Mouse (Mus musculus): ENCODE measurements around the gene Fuca1. TPM values are rescaled to one million over a fixed set of nuclear protein-coding genes. Genes with fewer than 3 reads are reported as not detected.

Gene Fuca1
- total and polyA plus RNA-seq, 3 experiments, result 25.3 to 34.6 (median 30.4) TPM

DNA sequence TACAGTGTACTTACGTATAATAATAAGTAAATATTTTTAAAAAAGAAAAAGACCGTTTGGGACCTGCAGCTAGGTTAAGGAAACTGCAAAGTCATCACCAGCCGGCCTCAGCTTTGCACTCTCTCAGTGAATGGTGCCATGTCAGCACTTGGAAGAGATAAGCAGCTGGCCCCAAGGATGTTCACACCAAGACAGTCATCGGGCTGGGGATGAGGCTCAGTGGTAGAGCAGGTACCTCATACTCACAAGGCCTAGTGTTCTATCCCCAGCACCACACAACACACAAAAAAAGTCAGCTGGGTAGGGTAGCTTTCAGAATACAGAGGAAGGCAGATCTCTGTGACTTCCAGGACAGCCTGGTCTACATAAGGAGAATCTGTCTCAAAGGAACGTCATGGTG, 64.7 kb downstream of the Fuca1 start:
- Histone ChIP-seq H3K4me1 (ENCODE audit: control insufficient read depth, insufficient read depth, low read length) (peaks cover 4% of the 10 kb centered on the region), H3K79me2 (replicated peaks; ENCODE audit: control insufficient read depth, insufficient read depth, low read length) (no peaks in the 10 kb centered on the region), H3K4me3 (no peak overlapping the region), H3K36me3 (ENCODE audit: control insufficient read depth, insufficient read depth, low read length) (no peaks in the 10 kb centered on the region), H3K27ac (no peak overlapping the region), H3K9ac (ENCODE audit: low read depth, low read length) (no peak overlapping the region), H3K27me3 (ENCODE audit: control insufficient read depth, insufficient read depth, low read length) (no peaks in the 10 kb centered on the region)
- 83% methylated on average over 5 of the region's 5 CpGs for WGBS
- intact Hi-C loops (cut with DNase I), result loop anchor here (5.0 kb wide), 2 partner anchors 37 to 67 kb away; partner anchors contain the start of genes Eloa and Rpl11
- no peak for DNase-seq
- TF ChIP-seq CTCF (IDR thresholded peaks at IDR 0.05) (no peak), POLR2A (IDR thresholded peaks at IDR 0.05; ENCODE audit: insufficient read depth, low read depth, low read length) (no peak), EP300 (IDR thresholded peaks at IDR 0.05; ENCODE audit: insufficient read depth, low read depth, low read length) (no peak)

DNA sequence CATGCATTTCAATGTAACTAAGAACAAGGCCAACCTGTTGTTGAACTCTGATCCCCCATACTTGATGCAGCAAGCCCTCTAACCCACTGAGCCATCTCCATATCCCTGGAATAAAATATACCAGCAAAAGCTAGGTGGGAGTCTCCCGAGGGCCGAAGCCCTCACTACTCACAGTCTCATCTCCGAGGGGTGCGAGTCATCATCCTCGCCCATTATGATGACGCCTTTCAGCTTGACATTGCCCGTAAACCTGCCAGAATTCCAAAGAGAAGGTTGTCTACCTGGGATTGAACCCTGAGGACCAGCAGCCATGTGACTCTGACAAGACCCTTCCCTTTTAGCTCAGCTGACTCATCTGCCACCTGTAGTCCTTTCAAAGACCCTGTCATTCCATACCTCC, 65.2 kb downstream of the Fuca1 start:
- intact Hi-C loops (cut with DNase I), result loop anchor here (5.0 kb wide), 2 partner anchors 37 to 67 kb away; partner anchors contain the start of genes Eloa and Rpl11
- Histone ChIP-seq H3K36me3 (ENCODE audit: control insufficient read depth, insufficient read depth, low read length) (no peaks in the 10 kb centered on the region), H3K27ac (no peak overlapping the region), H3K27me3 (ENCODE audit: control insufficient read depth, insufficient read depth, low read length) (no peaks in the 10 kb centered on the region), H3K79me2 (replicated peaks; ENCODE audit: control insufficient read depth, insufficient read depth, low read length) (no peaks in the 10 kb centered on the region), H3K4me1 (ENCODE audit: control insufficient read depth, insufficient read depth, low read length) (peaks cover 4% of the 10 kb centered on the region), H3K4me3 (no peak overlapping the region), H3K9ac (ENCODE audit: low read depth, low read length) (no peak overlapping the region)
- WGBS, result 88% methylated on average over 7 of the region's 7 CpGs
- DNase-seq, result no peak
- TF ChIP-seq CTCF (IDR thresholded peaks at IDR 0.05), result no peak
- no peak for TF ChIP-seq POLR2A (IDR thresholded peaks at IDR 0.05; ENCODE audit: insufficient read depth, low read depth, low read length)
- no peak for TF ChIP-seq EP300 (IDR thresholded peaks at IDR 0.05; ENCODE audit: insufficient read depth, low read depth, low read length)

GRCm38 (mm10) chr4:135986301-135986942, 65.9 kb downstream of the Fuca1 start:
- H3K79me2 ChIP-seq (replicated peaks; ENCODE audit: control insufficient read depth, insufficient read depth, low read length), result no peaks in the 10 kb centered on the region
- H3K4me1 ChIP-seq (ENCODE audit: control insufficient read depth, insufficient read depth, low read length), result peaks cover 4% of the 10 kb centered on the region
- peak overlapping the region; percentile 90 for H3K27ac ChIP-seq
- no peak for DNase-seq
- no peak for TF ChIP-seq CTCF (IDR thresholded peaks at IDR 0.05)
- TF ChIP-seq EP300 (IDR thresholded peaks at IDR 0.05; ENCODE audit: insufficient read depth, low read depth, low read length), result no peak
- TF ChIP-seq POLR2A (IDR thresholded peaks at IDR 0.05; ENCODE audit: insufficient read depth, low read depth, low read length), result no peak
- WGBS, result 10% methylated on average over 23 of the region's 23 CpGs
- intact Hi-C loops (cut with DNase I), result loop anchor here (5.0 kb wide), 2 partner anchors 36 to 66 kb away; partner anchors contain the start of genes Eloa and Rpl11
- H3K9ac ChIP-seq (ENCODE audit: low read depth, low read length), result peak overlapping the region; percentile 97
- peak overlapping the region; percentile 96 for H3K4me3 ChIP-seq
- H3K36me3 ChIP-seq (ENCODE audit: control insufficient read depth, insufficient read depth, low read length), result no peaks in the 10 kb centered on the region
- H3K27me3 ChIP-seq (ENCODE audit: control insufficient read depth, insufficient read depth, low read length), result no peaks in the 10 kb centered on the region

GRCm38 (mm10) chr4:135986943-135987710, 66.6 kb downstream of the Fuca1 start, which contains the start of gene Pithd1:
Gene Pithd1, minus strand, starts transcription at chr4:135987264.
- peaks cover 4% of the 10 kb centered on the region for H3K4me1 ChIP-seq (ENCODE audit: control insufficient read depth, insufficient read depth, low read length)
- H3K79me2 ChIP-seq (replicated peaks; ENCODE audit: control insufficient read depth, insufficient read depth, low read length), result no peaks in the 10 kb centered on the region
- H3K4me3 ChIP-seq, result peak within 1 kb of the TSS; percentile 96
- H3K36me3 ChIP-seq (ENCODE audit: control insufficient read depth, insufficient read depth, low read length), result no peaks in the 10 kb centered on the region
- intact Hi-C loops (cut with DNase I), result loop anchor here (5.0 kb wide), 2 partner anchors 35 to 65 kb away; partner anchors contain the start of genes Eloa and Rpl11
- WGBS, result under 1% methylated on average over 69 of the region's 81 CpGs
- DNase-seq, result peak; percentile 95
- peak within 1 kb of the TSS; percentile 100 for H3K9ac ChIP-seq (ENCODE audit: low read depth, low read length)
- TF ChIP-seq EP300 (IDR thresholded peaks at IDR 0.05; ENCODE audit: insufficient read depth, low read depth, low read length), result 0 out of 2 replicates have a peak, but pooled peaks have one; percentile 8
- peak; percentile 92 for TF ChIP-seq POLR2A (IDR thresholded peaks at IDR 0.05; ENCODE audit: insufficient read depth, low read depth, low read length)
- peak; percentile 63 for TF ChIP-seq CTCF (IDR thresholded peaks at IDR 0.05)
- H3K27ac ChIP-seq, result peak within 1 kb of the TSS; percentile 90
- no peaks in the 10 kb centered on the region for H3K27me3 ChIP-seq (ENCODE audit: control insufficient read depth, insufficient read depth, low read length)

GRCm38 (mm10) chr4:135987714-135988113, 67.2 kb downstream of the Fuca1 start:
- H3K4me1 ChIP-seq (ENCODE audit: control insufficient read depth, insufficient read depth, low read length), result peaks cover 4% of the 10 kb centered on the region
- H3K27ac ChIP-seq, result peak overlapping the region; percentile 90

More at GRCm38 (mm10) chr4:135987714-135988113, 67.2 kb downstream of the Fuca1 start:
- DNase-seq, result no peak
- Histone ChIP-seq H3K9ac (ENCODE audit: low read depth, low read length) (no peak overlapping the region), H3K27me3 (ENCODE audit: control insufficient read depth, insufficient read depth, low read length) (no peaks in the 10 kb centered on the region), H3K4me3 (peak overlapping the region; percentile 96), H3K36me3 (ENCODE audit: control insufficient read depth, insufficient read depth, low read length) (no peaks in the 10 kb centered on the region), H3K79me2 (replicated peaks; ENCODE audit: control insufficient read depth, insufficient read depth, low read length) (no peaks in the 10 kb centered on the region)
- WGBS, result 72% methylated on average over 9 of the region's 9 CpGs
- intact Hi-C loops (cut with DNase I), result loop anchor here (5.0 kb wide), 2 partner anchors 35 to 65 kb away; partner anchors contain the start of genes Eloa and Rpl11
- no peak for TF ChIP-seq CTCF (IDR thresholded peaks at IDR 0.05)
- no peak for TF ChIP-seq EP300 (IDR thresholded peaks at IDR 0.05; ENCODE audit: insufficient read depth, low read depth, low read length)

Other genes with a start within 250 kb of the Fuca1 start
- 1 to 10 TPM; 1.8 to 3.2 TPM for gene Ifnlr1, start 234.4 kb upstream of the Fuca1 start, total RNA-seq (2021)
- gene Ifnlr1, start 234.4 kb upstream of the Fuca1 start, polyA plus RNA-seq (2012; rRNA removed), result 2.0 and 2.8 TPM in 2 replicates
- gene Il22ra1, start 192.6 kb upstream of the Fuca1 start, total RNA-seq (2021), result under 1 TPM; 0.30 to 0.42 TPM
- 0.15 and 0.23 TPM in 2 replicates for gene Il22ra1, start 192.6 kb upstream of the Fuca1 start, polyA plus RNA-seq (2012; rRNA removed)
- 1 to 10 TPM in 1 of 2 experiments, under 1 TPM in 1; 0.61 to 1.5 TPM for gene Myom3, start 161.0 kb upstream of the Fuca1 start, total RNA-seq (2021)
- 1.4 and 1.6 TPM in 2 replicates for gene Myom3, start 161.0 kb upstream of the Fuca1 start, polyA plus RNA-seq (2012; rRNA removed)
- gene Srsf10, start 65.0 kb upstream of the Fuca1 start, total RNA-seq (2021), result 10 to 100 TPM; 45.3 to 49.1 TPM
- gene Srsf10, start 65.0 kb upstream of the Fuca1 start, polyA plus RNA-seq (2012; rRNA removed), result 28.8 and 37.7 TPM in 2 replicates
- gene Pnrc2, start 46.9 kb upstream of the Fuca1 start, total RNA-seq (2021), result 10 to 100 TPM; 58.8 to 81.2 TPM
- 14.9 and 35.4 TPM in 2 replicates for gene Pnrc2, start 46.9 kb upstream of the Fuca1 start, polyA plus RNA-seq (2012; rRNA removed)
- under 1 TPM; 0.23 to 0.59 TPM for gene Cnr2, start 25.3 kb upstream of the Fuca1 start, total RNA-seq (2021)
- 0.64 and 0.88 TPM in 2 replicates for gene Cnr2, start 25.3 kb upstream of the Fuca1 start, polyA plus RNA-seq (2012; rRNA removed)
- 10 to 100 TPM; 72.6 to 80.4 TPM for gene Hmgcl, start 25.7 kb downstream of the Fuca1 start, total RNA-seq (2021)
- gene Hmgcl, start 25.7 kb downstream of the Fuca1 start, polyA plus RNA-seq (2012; rRNA removed), result 71.9 and 96.9 TPM in 2 replicates
- gene Gale, start 43.0 kb downstream of the Fuca1 start, total RNA-seq (2021), result 1 to 10 TPM; 1.6 to 2.0 TPM
- 4.6 TPM in 2 replicates for gene Gale, start 43.0 kb downstream of the Fuca1 start, polyA plus RNA-seq (2012; rRNA removed)
- 10 to 100 TPM; 35.9 to 37.1 TPM for gene Lypla2, start 51.9 kb downstream of the Fuca1 start, total RNA-seq (2021)
- gene Lypla2, start 51.9 kb downstream of the Fuca1 start, polyA plus RNA-seq (2012; rRNA removed), result 52.2 and 55.1 TPM in 2 replicates
- gene Pithd1, start 66.5 kb downstream of the Fuca1 start, total RNA-seq (2021), result 10 to 100 TPM; 19.4 to 20.9 TPM
- 19.0 and 29.2 TPM in 2 replicates for gene Pithd1, start 66.5 kb downstream of the Fuca1 start, polyA plus RNA-seq (2012; rRNA removed)
- 10 to 100 TPM; 31.1 to 35.5 TPM for gene Eloa, start 101.0 kb downstream of the Fuca1 start, total RNA-seq (2021)
- gene Eloa, start 101.0 kb downstream of the Fuca1 start, polyA plus RNA-seq (2012; rRNA removed), result 11.0 and 17.7 TPM in 2 replicates
- 100 to 1,000 TPM; 259 to 288 TPM for gene Rpl11, start 132.7 kb downstream of the Fuca1 start, total RNA-seq (2021)
- gene Rpl11, start 132.7 kb downstream of the Fuca1 start, polyA plus RNA-seq (2012; rRNA removed), result 132 and 186 TPM in 2 replicates
- gene Id3, start 222.8 kb downstream of the Fuca1 start, total RNA-seq (2021), result 10 to 100 TPM; 56.8 to 58.8 TPM
- gene Id3, start 222.8 kb downstream of the Fuca1 start, polyA plus RNA-seq (2012; rRNA removed), result 92.1 and 120 TPM in 2 replicates